Mouse (Mus musculus) kidney, postnatal 0 days (tissue): ENCODE results near the gene Igsf8. TPM values are rescaled to one million over a fixed set of nuclear protein-coding genes. Genes with fewer than 3 reads are reported as not detected.

Source experiments
- ATAC-seq: fragments of 200-750 bp; cut with Nextera tagmentation; replicated peaks from 2 replicates; pipeline ENCODE4 v1.8.0; 2017; ENCODE audit warnings: low read depth, moderate number of reproducible peaks, moderate TSS enrichment, moderate library complexity; ENCODE audit not compliant: low FRiP score
- DNase-seq: peaks from one replicate; pipeline ENCODE4 v3.0.0-alpha.2; 2016; ENCODE audit warnings: low spot score
- H3K27ac ChIP-seq: fragments of 300-500 bp; sonication (generic); 2 replicates; pipeline ENCODE4 v1.5.1; 2014; ENCODE audit warnings: mild to moderate bottlenecking
- H3K27me3 ChIP-seq: fragments of 300-500 bp; sonication (generic); 2 replicates; pipeline ENCODE4 v1.6.1; 2014; ENCODE audit warnings: low read length, mixed read lengths; ENCODE audit not compliant: insufficient read depth
- H3K36me3 ChIP-seq: fragments of 300-500 bp; sonication (generic); 2 replicates; pipeline ENCODE4 v1.6.1; 2014; ENCODE audit warnings: low read length, mixed read lengths; ENCODE audit not compliant: insufficient read depth
- H3K4me1 ChIP-seq: fragments of 300-500 bp; sonication (generic); replicated peaks from 2 replicates; pipeline ENCODE4 v1.6.1; 2014; ENCODE audit warnings: antibody characterized with exemption, low read length, mixed read lengths; ENCODE audit not compliant: insufficient read depth
- H3K4me2 ChIP-seq: fragments of 300-500 bp; sonication (generic); 2 replicates; pipeline ENCODE4 v1.6.1; 2014; ENCODE audit warnings: mild to moderate bottlenecking, low read length, moderate library complexity, mixed read lengths
- H3K4me3 ChIP-seq: fragments of 300-500 bp; sonication (generic); replicated peaks from 2 replicates; pipeline ENCODE4 v1.5.1; 2014; ENCODE audit warnings: low read depth, low read length
- H3K9ac ChIP-seq: fragments of 300-500 bp; sonication (generic); 2 replicates; pipeline ENCODE4 v1.6.1; 2014; ENCODE audit warnings: low read depth, low read length
- H3K9me3 ChIP-seq: fragments of 300-500 bp; sonication (generic); replicated peaks from 2 replicates; pipeline ENCODE4 v1.6.1; 2016; ENCODE audit warnings: low read length, inconsistent platforms, mixed read lengths
- CTCF ChIP-seq: IDR thresholded peaks from 2 replicates; pipeline ENCODE4 v1.5.1; 2016; ENCODE audit warnings: antibody characterized with exemption, low read depth, mild to moderate bottlenecking, moderate library complexity
- WGBS: fragments of 180-500 bp; shearing (Covaris S2); extraction: QIAGEN DNeasy Blood & Tissue Kit; methylation state at CpG from one replicate; pipeline ENCODE4 v1.1.7; 2014; 5-methylcytosine and 5-hydroxymethylcytosine counted together
- polyA plus RNA-seq: library from polyadenylated mRNA; unstranded; fragments of >200 nt; fragmentation: Nextera tagmentation; extraction: Ambion mirVana; gene quantifications from 2 replicates; pipeline ENCODE4 v1.2.1, GENCODE M21; 2015

The Igsf8 gene
- polyA plus RNA-seq, 1 experiment from 2014 or later: 39.0 TPM

DNA sequence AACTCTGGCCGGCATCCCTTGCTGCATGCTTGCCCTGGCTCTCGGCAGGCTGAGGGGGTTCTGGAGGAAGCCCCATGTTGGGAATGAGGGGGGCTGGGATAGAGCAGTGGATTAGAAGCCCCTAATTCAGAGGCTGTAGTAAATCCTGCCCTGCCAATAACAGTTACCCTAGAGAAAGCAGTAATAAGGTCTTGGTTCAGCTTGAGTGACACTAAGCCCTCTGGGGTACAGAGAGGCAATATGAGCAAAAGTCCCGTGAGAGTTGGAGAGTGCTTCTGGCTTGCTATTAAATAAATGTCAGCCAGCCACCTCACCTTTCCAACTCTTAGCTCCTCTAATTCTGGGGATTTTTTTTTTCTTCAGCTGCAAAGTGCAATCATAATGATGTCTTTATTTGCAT is 93.9 kb downstream of the Igsf8 start:
- DNase-seq (no peak), ATAC-seq (no peak)
- 48% methylated on average over 3 of the region's 3 CpGs for WGBS
- no peaks in the 10 kb centered on the region for H3K4me1 ChIP-seq
- H3K36me3 ChIP-seq: no peaks in the 10 kb centered on the region
- H3K9me3 ChIP-seq: no peaks in the 10 kb centered on the region
- no peak overlapping the region for H3K4me2 ChIP-seq
- peak overlapping the region; percentile 54; the same call in 1 of the 2 replicates for H3K27ac ChIP-seq
- H3K27me3 ChIP-seq: no peaks in the 10 kb centered on the region
- no peak overlapping the region for H3K4me3 ChIP-seq
- no peak for TF ChIP-seq CTCF
- H3K9ac ChIP-seq: no peak overlapping the region

DNA sequence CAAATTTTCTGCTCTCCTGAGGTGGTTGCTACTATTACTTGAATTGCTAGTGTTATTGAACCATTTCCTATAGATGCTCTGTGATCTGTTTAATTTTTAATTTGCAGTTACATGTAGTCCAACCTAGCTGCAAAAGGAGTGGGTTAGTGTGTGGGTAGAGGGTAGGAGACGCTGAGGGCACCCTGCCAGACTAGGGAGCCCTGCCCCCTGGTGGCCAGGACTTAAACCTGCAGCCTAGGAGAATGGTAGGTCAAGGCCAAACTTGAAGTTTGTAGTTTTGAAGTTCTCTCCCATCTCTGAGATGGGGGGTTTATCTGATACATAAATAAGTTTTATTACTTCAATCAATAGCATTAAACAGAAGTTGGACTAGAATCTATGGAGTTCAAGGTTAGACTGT is 96.1 kb downstream of the Igsf8 start:
- Histone ChIP-seq H3K27ac (no peak overlapping the region), H3K27me3 (no peaks in the 10 kb centered on the region), H3K36me3 (no peaks in the 10 kb centered on the region), H3K4me2 (no peak overlapping the region), H3K9me3 (no peaks in the 10 kb centered on the region), H3K4me3 (no peak overlapping the region), H3K9ac (no peak overlapping the region), H3K4me1 (no peaks in the 10 kb centered on the region)
- ATAC-seq: no peak
- peak; percentile 63 for DNase-seq
- peak; percentile 87 for TF ChIP-seq CTCF
- 3% methylated on average over 1 of the region's 1 CpGs for WGBS

DNA sequence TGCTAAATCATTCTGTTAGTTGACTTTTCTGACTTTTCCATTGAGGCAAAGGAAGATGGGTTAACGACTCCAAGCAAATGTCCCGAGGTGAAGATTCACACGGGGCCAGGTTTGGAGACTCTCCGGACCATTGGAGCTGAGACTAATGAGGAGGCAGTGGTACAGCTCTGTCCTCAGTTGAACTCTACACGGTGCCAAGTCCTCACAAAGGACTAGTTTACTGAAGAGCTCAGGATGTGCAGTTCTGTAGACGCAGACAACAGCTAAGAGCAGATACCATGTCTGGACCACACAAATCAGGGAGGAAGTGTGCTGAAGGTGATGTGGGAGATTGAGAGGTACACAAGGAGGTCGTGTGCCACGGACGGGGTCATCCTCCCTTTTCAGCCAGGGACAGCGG is 96.9 kb downstream of the Igsf8 start:
- H3K4me1 ChIP-seq: no peaks in the 10 kb centered on the region
- no peak overlapping the region for H3K4me2 ChIP-seq
- no peaks in the 10 kb centered on the region for H3K27me3 ChIP-seq
- H3K4me3 ChIP-seq: no peak overlapping the region
- DNase-seq (no peak), ATAC-seq (no peak)
- H3K36me3 ChIP-seq: no peaks in the 10 kb centered on the region
- 66% methylated on average over 10 of the region's 10 CpGs for WGBS
- no peak for TF ChIP-seq CTCF
- no peaks in the 10 kb centered on the region for H3K9me3 ChIP-seq
- H3K9ac ChIP-seq: no peak overlapping the region
- H3K27ac ChIP-seq: no peak overlapping the region

- Histone ChIP-seq H3K4me1 (no peaks in the 10 kb centered on the region), H3K4me3 (no peak overlapping the region), H3K27me3 (no peaks in the 10 kb centered on the region), H3K9me3 (no peaks in the 10 kb centered on the region), H3K27ac (no peak overlapping the region), H3K9ac (no peak overlapping the region), H3K4me2 (no peak overlapping the region), H3K36me3 (no peaks in the 10 kb centered on the region)
- DNase-seq: peak; percentile 72
- TF ChIP-seq CTCF: peak; percentile 83
- ATAC-seq: 0 out of 2 replicates have a peak, but pooled peaks have one; percentile 23
- WGBS: 23% methylated on average over 6 of the region's 6 CpGs
Measured at GRCm38 (mm10) chr1:172364684-172365083, 103.2 kb downstream of the Igsf8 start.

- Histone ChIP-seq H3K9ac (no peak overlapping the region), H3K36me3 (no peaks in the 10 kb centered on the region), H3K27ac (no peak overlapping the region), H3K4me2 (no peak overlapping the region), H3K27me3 (no peaks in the 10 kb centered on the region), H3K4me1 (no peaks in the 10 kb centered on the region), H3K9me3 (no peaks in the 10 kb centered on the region), H3K4me3 (no peak overlapping the region)
- ATAC-seq: 0 out of 2 replicates have a peak, but pooled peaks have one; percentile 31
- DNase-seq: peak; percentile 78
- TF ChIP-seq CTCF: peak; percentile 73
- WGBS: 38% methylated on average over 23 of the region's 23 CpGs
Measured at GRCm38 (mm10) chr1:172368768-172369418, 107.5 kb downstream of the Igsf8 start.

Other genes starting within 250 kb of the Igsf8 start
- 13.6 and 13.8 TPM in 2 replicates for gene Vangl2, start 233.2 kb upstream of the Igsf8 start, polyA plus RNA-seq
- not detected in 2 replicates for gene Nhlh1, start 204.1 kb upstream of the Igsf8 start, polyA plus RNA-seq
- gene Copa, start 179.1 kb upstream of the Igsf8 start, polyA plus RNA-seq: 143 and 163 TPM in 2 replicates
- 129 and 135 TPM in 2 replicates for gene Ncstn, start 178.8 kb upstream of the Igsf8 start, polyA plus RNA-seq
- 133 and 136 TPM in 2 replicates for gene Pex19, start 134.9 kb upstream of the Igsf8 start, polyA plus RNA-seq
- 110 and 123 TPM in 2 replicates for gene Dcaf8, start 113.6 kb upstream of the Igsf8 start, polyA plus RNA-seq
- 91.8 and 103 TPM in 2 replicates for gene Pea15a, start 54.8 kb upstream of the Igsf8 start, polyA plus RNA-seq
- gene Casq1, start 41.8 kb upstream of the Igsf8 start, polyA plus RNA-seq: 2.4 and 3.1 TPM in 2 replicates
- gene Atp1a4, start 3.2 kb upstream of the Igsf8 start, polyA plus RNA-seq: not detected in 2 replicates
- gene Atp1a2, start 36.4 kb downstream of the Igsf8 start, polyA plus RNA-seq: 1.6 and 2.0 TPM in 2 replicates
- gene Kcnj9, start 67.7 kb downstream of the Igsf8 start, polyA plus RNA-seq: 0.03 and 0.06 TPM in 2 replicates
- gene Kcnj10, start 79.6 kb downstream of the Igsf8 start, polyA plus RNA-seq: 3.3 and 4.2 TPM in 2 replicates
- gene Pigm, start 114.9 kb downstream of the Igsf8 start, polyA plus RNA-seq: 5.8 and 6.1 TPM in 2 replicates
- gene Slamf9, start 213.7 kb downstream of the Igsf8 start, polyA plus RNA-seq: 1.3 and 2.3 TPM in 2 replicates
- 12.5 and 13.3 TPM in 2 replicates for gene Igsf9, start 220.1 kb downstream of the Igsf8 start, polyA plus RNA-seq
- gene Tagln2, start 238.4 kb downstream of the Igsf8 start, polyA plus RNA-seq: 225 and 250 TPM in 2 replicates